Mouse (Mus musculus) thymus, adult 2 months (tissue): ENCODE data around the gene Ldlr.

ENCODE experiments used
- CTCF ChIP-seq: fragments of 200-500 bp; IDR thresholded peaks from 2 replicates; pipeline ENCODE4 v1.5.1; 2012; ENCODE audit warnings: mild to moderate bottlenecking, control low read depth, low read length, moderate library complexity, borderline replicate concordance; ENCODE audit not compliant: control insufficient read depth, poor library complexity, insufficient read depth; ENCODE audit errors: extremely low read depth
- POLR2A ChIP-seq: fragments of 200-500 bp; IDR thresholded peaks from 2 replicates; pipeline ENCODE4 v1.6.1; 2012; ENCODE audit warnings: mild to moderate bottlenecking, low read length, control low read depth, moderate library complexity; ENCODE audit not compliant: control insufficient read depth, poor library complexity, insufficient read depth; ENCODE audit errors: extremely low read depth

- TF ChIP-seq POLR2A = no peak
- TF ChIP-seq CTCF = no peak
These were observed 46.4 kb downstream of the Ldlr start for GRCm38 (mm10) chr9:21769558-21770183.
